ENCODE assay signal across 8 mouse cellular contexts in the genomic region with DNA sequence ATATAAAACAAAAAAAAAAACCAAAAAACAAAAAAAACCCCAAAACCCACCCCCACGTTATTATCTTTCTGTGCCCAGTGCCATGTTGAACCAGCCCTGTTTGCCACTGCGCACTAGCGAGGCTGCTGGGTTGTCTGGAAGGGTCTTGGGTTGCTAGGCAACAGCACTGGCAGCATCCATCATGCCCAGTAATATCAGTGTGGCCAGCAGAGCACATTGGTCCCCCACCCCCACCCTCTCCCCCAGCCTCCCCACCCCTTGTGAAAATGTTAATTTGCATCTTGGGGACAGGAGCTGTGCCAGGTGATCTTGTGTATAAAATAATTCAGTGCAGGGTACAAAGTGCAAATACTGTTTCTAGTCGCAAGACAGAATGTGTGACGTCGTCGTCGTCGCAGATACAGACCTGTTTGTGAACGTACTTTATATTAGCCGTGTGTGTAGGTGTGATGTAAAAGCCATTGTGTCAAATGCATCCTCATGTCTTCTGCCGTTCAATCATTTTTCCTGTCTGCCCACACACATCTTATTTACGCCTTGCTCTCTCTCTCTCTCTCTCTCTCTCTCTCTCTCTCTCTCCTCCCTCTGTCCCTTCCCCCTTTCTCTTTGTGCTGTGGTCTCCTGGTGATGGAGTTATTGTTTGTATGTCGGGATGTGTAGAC.
A peak's percentile ranks its signal among the peaks of the same experiment; 100 is the strongest.
DNase-seq lines count a peak whose midpoint lies in the region; ATAC-seq and TF ChIP-seq lines count a peak whose summit lies in the region.

No protein-coding gene starts in this region.

- no peak overlapping the region for H3K4me3 ChIP-seq in limb, embryonic 11.5 days (ENCODE audit: low read depth, low read length)
- no peak overlapping the region for H3K4me3 ChIP-seq in limb, embryonic 10.5 days
- no peak overlapping the region; the same call in 1 of the 2 replicates for H3K4me3 ChIP-seq in forebrain, embryonic 14.5 days (ENCODE audit: low read depth, low read length)
- no peak overlapping the region for H3K4me3 ChIP-seq in liver, postnatal 0 days (ENCODE audit: low read depth, low read length)

- no peak overlapping the region for H3K9ac ChIP-seq in limb, embryonic 11.5 days (ENCODE audit: low read length)
- peak overlapping the region; percentile 49; the same call in 1 of the 2 replicates for H3K9ac ChIP-seq in forebrain, embryonic 14.5 days (ENCODE audit: low read length)
- H3K9ac ChIP-seq in liver, postnatal 0 days (replicated peaks), result no peak overlapping the region

- H3K4me1 ChIP-seq in limb, embryonic 11.5 days (ENCODE audit: control insufficient read depth, insufficient read depth, low read length), result 0 out of 2 replicates have a peak, but pooled peaks cover 4% of the 10 kb centered on the region
- peaks cover 19% of the 10 kb centered on the region; the same call in 1 of the 2 replicates for H3K4me1 ChIP-seq in limb, embryonic 10.5 days
- H3K4me1 ChIP-seq in forebrain, embryonic 14.5 days (ENCODE audit: control insufficient read depth, insufficient read depth, low read length), result peaks cover 18% of the 10 kb centered on the region
- H3K4me1 ChIP-seq in liver, postnatal 0 days (ENCODE audit: insufficient read depth), result no peaks in the 10 kb centered on the region

- peak; percentile 36 for DNase-seq in limb, embryonic 11.5 days (ENCODE audit: low spot score)
- no peak for DNase-seq in limb, embryonic 10.5 days (ENCODE audit: low spot score)
- peak; percentile 95 for DNase-seq in forebrain, embryonic 14.5 days (ENCODE audit: low spot score)
- DNase-seq in kidney, postnatal 36 days, result peak; percentile 34 to 56
- peak; percentile 45 for DNase-seq in neural tube, embryonic 10.5 days (ENCODE audit: extremely low spot score, low spot score)
- no peak for DNase-seq in liver, postnatal 0 days
- no peak for DNase-seq in urinary bladder, postnatal 25 days (ENCODE audit: low spot score)

- TF ChIP-seq EP300 in liver, postnatal 0 days (IDR thresholded peaks at IDR 0.05; ENCODE audit: low read depth), result no peak

- no peaks in the 10 kb centered on the region for H3K36me3 ChIP-seq in limb, embryonic 11.5 days (ENCODE audit: control insufficient read depth, insufficient read depth, low read length)
- no peaks in the 10 kb centered on the region for H3K36me3 ChIP-seq in limb, embryonic 10.5 days
- no peaks in the 10 kb centered on the region for H3K36me3 ChIP-seq in forebrain, embryonic 14.5 days (ENCODE audit: control insufficient read depth, insufficient read depth, low read length)
- no peaks in the 10 kb centered on the region for H3K36me3 ChIP-seq in liver, postnatal 0 days (replicated peaks; ENCODE audit: insufficient read depth, low read length)

- TF ChIP-seq CTCF in liver, postnatal 0 days (IDR thresholded peaks at IDR 0.05; ENCODE audit: low read depth), result no peak

- no peak overlapping the region for H3K27ac ChIP-seq in limb, embryonic 11.5 days (replicated peaks; ENCODE audit: low read depth, low read length)
- H3K27ac ChIP-seq in limb, embryonic 10.5 days, result no peak overlapping the region
- peak overlapping the region; percentile 90 for H3K27ac ChIP-seq in forebrain, embryonic 14.5 days (ENCODE audit: low read depth, low read length)
- H3K27ac ChIP-seq in liver, postnatal 0 days (ENCODE audit: low read depth), result no peak overlapping the region

- 70% methylated on average over 14 of the region's 14 CpGs for WGBS in limb, embryonic 11.5 days
- WGBS in limb, embryonic 10.5 days, result 71% methylated on average over 14 of the region's 14 CpGs
- 16% methylated on average over 14 of the region's 14 CpGs for WGBS in forebrain, embryonic 14.5 days
- 56% methylated on average over 14 of the region's 14 CpGs for WGBS in liver, postnatal 0 days (ENCODE audit: insufficient replicate concordance)

- H3K9me3 ChIP-seq in limb, embryonic 11.5 days (ENCODE audit: control insufficient read depth, low read length), result no peaks in the 10 kb centered on the region
- no peaks in the 10 kb centered on the region for H3K9me3 ChIP-seq in limb, embryonic 10.5 days (replicated peaks)
- H3K9me3 ChIP-seq in forebrain, embryonic 14.5 days (replicated peaks; ENCODE audit: control insufficient read depth, low read length), result 0 out of 2 replicates have a peak, but pooled peaks cover 3% of the 10 kb centered on the region
- H3K9me3 ChIP-seq in liver, postnatal 0 days (ENCODE audit: low read length), result no peaks in the 10 kb centered on the region

- no peaks in the 10 kb centered on the region for H3K27me3 ChIP-seq in limb, embryonic 11.5 days (ENCODE audit: control insufficient read depth, insufficient read depth, low read length)
- no peaks in the 10 kb centered on the region for H3K27me3 ChIP-seq in limb, embryonic 10.5 days (ENCODE audit: low read depth, poor library complexity, severe bottlenecking)
- H3K27me3 ChIP-seq in forebrain, embryonic 14.5 days (replicated peaks; ENCODE audit: control insufficient read depth, insufficient read depth, low read length), result no peaks in the 10 kb centered on the region
- H3K27me3 ChIP-seq in liver, postnatal 0 days (ENCODE audit: insufficient read depth, low read length), result no peaks in the 10 kb centered on the region

- no peak overlapping the region for H3K4me2 ChIP-seq in limb, embryonic 11.5 days (ENCODE audit: low read depth, severe bottlenecking)
- peak overlapping the region; percentile 48 for H3K4me2 ChIP-seq in forebrain, embryonic 14.5 days (ENCODE audit: low read length)
- H3K4me2 ChIP-seq in liver, postnatal 0 days (ENCODE audit: low read depth, low read length), result no peak overlapping the region

- ATAC-seq in limb, embryonic 11.5 days (ENCODE audit: insufficient number of reproducible peaks, low FRiP score, low TSS enrichment, low read depth), result no peak
- ATAC-seq in forebrain, embryonic 14.5 days, result peak; percentile 96
- ATAC-seq in liver, postnatal 0 days, result no peak
- ATAC-seq in megakaryocyte-erythroid progenitor cell, adult 5-6 weeks (replicated peaks; ENCODE audit: low FRiP score, low TSS enrichment, poor library complexity, severe bottlenecking), result no peak

Comparison
In these comparisons a context has a peak if more than half of its experiments do, and no peak if none do; other contexts are left out.
1. DNase-seq: peak in limb, embryonic 11.5 days (single experiment), forebrain, embryonic 14.5 days (single experiment), kidney, postnatal 36 days (2 of 2) and neural tube, embryonic 10.5 days (single experiment); none in limb, embryonic 10.5 days (single experiment), liver, postnatal 0 days (single experiment) and urinary bladder, postnatal 25 days (single experiment).